Mouse (Mus musculus) forebrain, embryonic 12.5 days (tissue): ENCODE data around the gene Sbno2. TPM values are rescaled to one million over a fixed set of nuclear protein-coding genes. Genes with fewer than 3 reads are reported as not detected.

Source experiments
- ATAC-seq: fragments of 200-750 bp; cut with Nextera tagmentation; 2 replicates; pipeline ENCODE4 v1.8.0; 2017; ENCODE audit warnings: moderate TSS enrichment; ENCODE audit not compliant: low FRiP score
- H3K27ac ChIP-seq: fragments of 300-500 bp; sonication (generic); 2 replicates; pipeline ENCODE4 v1.5.1; 2016; ENCODE audit warnings: mild to moderate bottlenecking
- H3K27me3 ChIP-seq: fragments of 300-500 bp; sonication (generic); 2 replicates; pipeline ENCODE4 v1.6.1; 2016; ENCODE audit warnings: mild to moderate bottlenecking
- H3K36me3 ChIP-seq: fragments of 300-500 bp; sonication (generic); replicated peaks from 2 replicates; pipeline ENCODE4 v1.6.1; 2016; ENCODE audit warnings: mild to moderate bottlenecking
- H3K4me1 ChIP-seq: fragments of 300-500 bp; sonication (generic); 2 replicates; pipeline ENCODE4 v1.6.1; 2016
- H3K4me2 ChIP-seq: fragments of 300-500 bp; sonication (generic); 2 replicates; pipeline ENCODE4 v1.6.1; 2016; ENCODE audit warnings: mild to moderate bottlenecking, moderate library complexity
- H3K4me3 ChIP-seq: fragments of 300-500 bp; sonication (generic); replicated peaks from 2 replicates; pipeline ENCODE4 v1.5.1; 2016; ENCODE audit warnings: mild to moderate bottlenecking
- H3K9ac ChIP-seq: fragments of 300-500 bp; sonication (generic); 2 replicates; pipeline ENCODE4 v1.6.1; 2016; ENCODE audit warnings: mild to moderate bottlenecking
- H3K9me3 ChIP-seq: fragments of 300-500 bp; sonication (generic); 2 replicates; pipeline ENCODE4 v1.6.1; 2016
- WGBS: fragments of 180-500 bp; shearing (Covaris S2); methylation state at CpG from one replicate; pipeline ENCODE4 v1.1.7; 2016; 5-methylcytosine and 5-hydroxymethylcytosine counted together
- polyA plus RNA-seq: library from polyadenylated mRNA; unstranded; fragments of >200 nt; fragmentation: Nextera tagmentation; extraction: Ambion mirVana; gene quantifications from 2 replicates; pipeline ENCODE4 v1.2.1, GENCODE M21; 2016

The Sbno2 gene
- polyA plus RNA-seq, 1 experiment from 2014 or later = 16.4 TPM

GRCm38 (mm10) chr10:80013609-80014008, 91.8 kb downstream of the Sbno2 start:
- WGBS = 29% methylated on average over 25 of the region's 25 CpGs
- Histone ChIP-seq H3K9me3 (peaks cover 18% of the 10 kb centered on the region), H3K4me1 (no peaks in the 10 kb centered on the region), H3K36me3 (peaks cover 16% of the 10 kb centered on the region), H3K27ac (no peak overlapping the region), H3K27me3 (peaks cover 72% of the 10 kb centered on the region), H3K4me3 (no peak overlapping the region), H3K4me2 (no peak overlapping the region), H3K9ac (no peak overlapping the region)
- no peak for ATAC-seq

- 87% methylated on average over 6 of the region's 6 CpGs for WGBS
- peaks cover 18% of the 10 kb centered on the region for H3K9me3 ChIP-seq
- H3K27me3 ChIP-seq = peaks cover 64% of the 10 kb centered on the region
- H3K4me3 ChIP-seq = no peak overlapping the region
- H3K4me2 ChIP-seq = no peak overlapping the region
- peaks cover 16% of the 10 kb centered on the region for H3K36me3 ChIP-seq
- no peaks in the 10 kb centered on the region for H3K4me1 ChIP-seq
- no peak for ATAC-seq
- H3K27ac ChIP-seq = no peak overlapping the region
- no peak overlapping the region for H3K9ac ChIP-seq
Measured at GRCm38 (mm10) chr10:80011740-80012139, 93.6 kb downstream of the Sbno2 start.

Other genes with a start within 250 kb of the Sbno2 start
- 14.8 and 16.2 TPM in 2 replicates for gene Prtn3, start 231.1 kb downstream of the Sbno2 start, polyA plus RNA-seq
- 223 and 250 TPM in 2 replicates for gene Plppr3, start 230.9 kb downstream of the Sbno2 start, polyA plus RNA-seq
- not detected in 2 replicates for gene Elane, start 219.3 kb downstream of the Sbno2 start, polyA plus RNA-seq
- gene Cfd, start 214.7 kb downstream of the Sbno2 start, polyA plus RNA-seq = not detected in 2 replicates
- 59.9 and 62.3 TPM in 2 replicates for gene Med16, start 196.6 kb downstream of the Sbno2 start, polyA plus RNA-seq
- gene Gm26602, start 194.7 kb downstream of the Sbno2 start, polyA plus RNA-seq = 35.1 and 53.2 TPM in 2 replicates
- 0.96 and 1.1 TPM in 2 replicates for gene Kiss1r, start 188.6 kb downstream of the Sbno2 start, polyA plus RNA-seq
- 162 and 173 TPM in 2 replicates for gene R3hdm4, start 184.4 kb downstream of the Sbno2 start, polyA plus RNA-seq
- 4.5 and 4.7 TPM in 2 replicates for gene Arid3a, start 178.5 kb downstream of the Sbno2 start, polyA plus RNA-seq
- 94.4 and 96.0 TPM in 2 replicates for gene Wdr18, start 145.4 kb downstream of the Sbno2 start, polyA plus RNA-seq
- gene Grin3b, start 134.9 kb downstream of the Sbno2 start, polyA plus RNA-seq = 0.46 TPM in 2 replicates
- 14.7 and 19.2 TPM in 2 replicates for gene Tmem259, start 121.2 kb downstream of the Sbno2 start, polyA plus RNA-seq
- 85.5 and 115 TPM in 2 replicates for gene Cnn2, start 117.0 kb downstream of the Sbno2 start, polyA plus RNA-seq
- gene Abca7, start 109.1 kb downstream of the Sbno2 start, polyA plus RNA-seq = 5.8 and 5.9 TPM in 2 replicates
- 3.4 and 3.6 TPM in 2 replicates for gene Arhgap45, start 88.9 kb downstream of the Sbno2 start, polyA plus RNA-seq
- gene Polr2e, start 65.8 kb downstream of the Sbno2 start, polyA plus RNA-seq = 183 and 184 TPM in 2 replicates
- 434 and 458 TPM in 2 replicates for gene Gpx4, start 58.4 kb downstream of the Sbno2 start, polyA plus RNA-seq
- 20.8 and 23.2 TPM in 2 replicates for gene Stk11, start 10.2 kb upstream of the Sbno2 start, polyA plus RNA-seq
- 405 and 428 TPM in 2 replicates for gene Atp5d, start 33.1 kb upstream of the Sbno2 start, polyA plus RNA-seq
- 13.2 and 13.8 TPM in 2 replicates for gene Cbarp, start 35.3 kb upstream of the Sbno2 start, polyA plus RNA-seq
- gene Midn, start 42.7 kb upstream of the Sbno2 start, polyA plus RNA-seq = 45.0 and 50.3 TPM in 2 replicates
- 224 and 240 TPM in 2 replicates for gene Cirbp, start 60.4 kb upstream of the Sbno2 start, polyA plus RNA-seq
- 11.1 and 11.6 TPM in 2 replicates for gene 1600002K03Rik, start 67.4 kb upstream of the Sbno2 start, polyA plus RNA-seq
- 36.4 and 48.9 TPM in 2 replicates for gene Efna2, start 73.9 kb upstream of the Sbno2 start, polyA plus RNA-seq
- 55.5 and 58.4 TPM in 2 replicates for gene Mum1, start 120.9 kb upstream of the Sbno2 start, polyA plus RNA-seq
- gene Ndufs7, start 143.6 kb upstream of the Sbno2 start, polyA plus RNA-seq = 201 and 216 TPM in 2 replicates
- gene Gamt, start 155.4 kb upstream of the Sbno2 start, polyA plus RNA-seq = 15.9 and 19.0 TPM in 2 replicates
- 65.1 and 69.7 TPM in 2 replicates for gene Dazap1, start 155.9 kb upstream of the Sbno2 start, polyA plus RNA-seq
- gene Rps15, start 186.9 kb upstream of the Sbno2 start, polyA plus RNA-seq = 708 and 760 TPM in 2 replicates
- 144 and 165 TPM in 2 replicates for gene Apc2, start 190.4 kb upstream of the Sbno2 start, polyA plus RNA-seq
- gene 2310011J03Rik, start 215.0 kb upstream of the Sbno2 start, polyA plus RNA-seq = 42.6 and 44.4 TPM in 2 replicates
- gene Pcsk4, start 223.9 kb upstream of the Sbno2 start, polyA plus RNA-seq = 3.7 and 3.8 TPM in 2 replicates
- gene Reep6, start 224.4 kb upstream of the Sbno2 start, polyA plus RNA-seq = 4.1 and 4.4 TPM in 2 replicates
- 0.17 and 0.55 TPM in 2 replicates for gene Adamtsl5, start 242.8 kb upstream of the Sbno2 start, polyA plus RNA-seq